Mouse (Mus musculus) c-Kit-positive CD71-positive TER-119-positive erythroid progenitor cells, embryonic 14.5 days (primary cell): ENCODE data around the gene Scrn3.
A peak's percentile ranks its signal among the peaks of the same experiment; 100 is the strongest.

Source experiments
- DNase-seq: peaks from one replicate; pipeline ENCODE4 v3.0.0-alpha.2; 2013; ENCODE audit warnings: low spot score

Scrn3 gene

DNA sequence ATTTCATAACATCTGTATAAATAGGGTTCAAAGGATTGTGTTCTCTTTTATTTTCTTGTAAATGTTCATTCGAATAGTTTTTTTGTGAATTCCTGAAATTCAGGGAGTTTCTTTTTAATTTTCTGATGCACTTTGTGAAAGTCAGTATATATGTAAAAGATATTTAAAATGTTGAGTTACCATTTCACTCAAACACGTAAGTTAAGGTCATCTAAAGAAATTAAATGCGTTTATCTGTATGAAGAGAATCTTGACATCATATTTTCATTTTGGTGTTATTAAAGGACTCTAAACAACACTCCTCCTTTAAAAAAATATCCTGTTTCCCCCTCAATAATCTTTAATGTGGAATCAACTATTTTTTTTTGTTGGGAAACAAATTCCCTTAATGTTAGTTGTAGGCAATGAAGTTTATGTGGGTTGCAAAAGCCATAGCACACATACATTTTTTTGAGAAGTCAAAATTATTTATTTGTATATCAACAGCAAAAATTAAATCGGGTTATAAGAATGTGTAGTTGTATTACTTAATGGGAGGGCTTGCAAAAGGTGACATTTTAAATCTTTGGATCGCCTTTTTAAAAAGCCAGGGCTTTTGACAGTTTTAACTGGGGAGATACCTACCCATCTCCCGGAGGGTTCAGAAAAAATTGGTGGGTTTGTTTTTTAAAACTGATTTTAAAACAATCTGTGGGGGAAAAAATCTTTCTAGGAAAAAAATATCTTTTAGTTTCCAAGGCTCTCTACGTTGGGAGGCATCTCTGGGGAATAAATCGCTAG is 37.0 kb upstream of the Scrn3 start:
- no peak for DNase-seq

DNA sequence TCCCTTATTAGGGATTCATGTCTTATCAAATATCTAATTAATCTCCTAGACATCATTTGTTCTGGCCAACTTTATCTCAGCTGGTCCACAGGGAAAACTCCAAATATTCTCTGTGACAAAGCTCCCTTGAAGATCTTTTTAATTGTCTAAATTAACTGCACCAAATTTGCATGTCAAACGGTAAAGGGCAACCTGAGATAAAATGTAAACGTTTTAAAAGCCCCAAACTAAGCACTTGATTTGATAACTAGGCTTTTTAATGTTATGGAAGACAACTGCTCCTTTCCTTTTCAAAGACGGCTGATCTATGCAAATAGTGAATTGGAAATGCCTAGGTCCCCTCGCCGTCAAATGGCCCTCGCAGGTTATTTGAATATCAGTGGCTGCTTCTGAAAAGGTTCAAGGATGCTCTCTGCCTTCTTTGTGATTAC is 36.2 kb upstream of the Scrn3 start:
- DNase-seq, result no peak

DNA sequence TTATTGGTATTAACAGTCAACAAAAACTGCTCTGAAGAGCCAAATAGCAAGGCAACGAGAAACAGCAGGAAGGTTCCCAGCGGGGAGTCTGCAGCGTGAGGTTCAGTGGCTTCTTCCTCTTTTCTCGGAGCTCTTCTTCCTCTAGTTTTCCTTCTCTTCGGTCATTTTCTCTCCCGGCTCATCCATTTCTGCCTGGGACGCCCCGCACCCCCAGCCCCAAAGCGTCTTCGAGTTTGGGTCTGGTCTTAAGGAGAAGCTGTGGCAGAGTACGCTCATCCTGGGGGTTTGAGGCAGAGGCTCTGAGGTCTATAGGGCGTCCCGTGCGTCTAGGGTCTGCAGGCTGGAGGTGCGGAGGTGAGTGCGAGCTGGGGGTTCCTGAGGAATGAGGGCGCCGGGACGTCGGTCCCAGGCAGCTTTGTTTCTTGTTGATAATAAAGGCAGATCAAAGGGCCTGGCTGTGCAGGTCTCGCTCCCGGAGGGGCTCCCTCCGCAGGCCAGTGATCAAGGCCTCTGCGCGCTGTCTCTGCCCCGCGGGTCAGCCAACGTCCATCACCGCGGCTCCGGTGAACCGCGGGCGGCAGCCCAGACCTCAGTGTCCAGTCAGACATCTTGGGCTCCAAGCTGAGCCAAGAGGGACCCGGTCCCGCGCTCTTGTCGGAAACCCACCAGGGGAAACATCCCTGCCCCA is 35.2 kb upstream of the Scrn3 start:
- no peak for DNase-seq

DNA sequence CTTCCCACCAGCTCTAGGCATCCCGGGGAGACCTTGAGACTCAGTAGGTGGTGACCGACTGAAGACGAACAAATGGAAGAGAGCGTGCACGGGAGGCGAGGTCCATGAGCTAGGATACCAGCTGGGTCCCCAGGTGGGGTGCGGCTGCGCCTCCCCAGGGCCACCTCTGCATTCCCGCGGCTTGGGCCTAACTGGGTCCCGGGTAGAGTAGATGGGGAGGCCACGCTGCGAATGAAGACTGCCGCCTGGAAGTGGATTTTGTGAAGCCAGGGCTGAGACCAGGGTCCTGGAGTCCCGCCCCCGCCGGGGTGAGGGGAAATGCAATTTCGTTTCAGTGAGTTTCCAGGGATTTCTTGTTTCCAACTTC is 34.7 kb upstream of the Scrn3 start:
- DNase-seq, result no peak

DNA sequence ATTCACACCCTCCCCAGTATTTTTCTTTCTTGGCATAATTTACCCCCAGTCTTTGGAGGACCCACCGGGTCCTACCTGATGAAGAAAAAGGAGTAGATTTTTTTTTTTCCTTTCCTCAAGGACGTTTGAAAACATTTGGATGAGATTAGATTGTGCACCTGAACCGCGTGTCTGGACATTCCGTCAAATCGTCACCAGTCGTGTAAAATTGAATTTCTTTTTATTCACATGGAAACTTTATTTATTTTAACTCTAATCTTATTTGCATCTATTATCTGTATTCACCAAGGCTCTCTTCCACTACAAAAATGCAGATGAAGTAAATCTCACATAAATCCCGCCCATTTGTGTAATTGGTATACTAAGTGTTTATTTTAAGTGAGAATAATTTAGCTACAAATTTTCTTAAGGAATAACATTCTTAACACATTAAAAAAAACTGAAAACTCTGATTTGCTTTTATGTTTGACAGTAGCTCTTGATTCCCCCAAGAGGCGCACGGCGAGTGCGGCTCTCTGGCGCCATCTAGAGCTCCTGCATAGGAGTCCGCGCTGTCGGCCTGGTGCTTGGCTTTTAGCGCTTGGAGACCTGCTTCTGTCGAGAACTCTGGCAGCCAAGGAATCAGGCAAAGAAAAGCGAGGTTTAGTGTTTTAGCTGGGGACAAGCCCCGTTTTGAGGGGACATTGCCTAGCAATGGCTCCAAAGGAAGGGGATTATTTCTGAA is 34.1 kb upstream of the Scrn3 start:
- DNase-seq, result peak; percentile 82

DNA sequence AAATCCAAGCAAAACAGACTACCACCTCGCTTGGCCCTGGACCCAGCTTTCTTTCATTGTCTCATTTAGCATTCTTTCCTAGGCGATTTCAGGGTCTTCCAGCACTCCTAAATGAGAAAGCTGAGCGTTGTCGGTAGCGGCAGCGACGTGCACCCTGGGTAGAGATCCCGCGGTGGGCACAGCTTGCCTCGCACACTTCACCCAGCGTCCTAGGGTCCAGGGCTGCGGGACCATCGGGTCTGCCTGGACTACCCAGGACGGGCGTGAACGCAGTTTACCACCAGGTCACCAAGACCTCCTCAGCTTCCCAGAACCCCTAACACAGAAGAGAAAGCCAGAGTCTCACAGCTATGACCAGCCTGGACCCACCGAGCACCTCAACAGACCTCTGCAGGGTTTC is 33.5 kb upstream of the Scrn3 start:
- DNase-seq, result no peak

DNA sequence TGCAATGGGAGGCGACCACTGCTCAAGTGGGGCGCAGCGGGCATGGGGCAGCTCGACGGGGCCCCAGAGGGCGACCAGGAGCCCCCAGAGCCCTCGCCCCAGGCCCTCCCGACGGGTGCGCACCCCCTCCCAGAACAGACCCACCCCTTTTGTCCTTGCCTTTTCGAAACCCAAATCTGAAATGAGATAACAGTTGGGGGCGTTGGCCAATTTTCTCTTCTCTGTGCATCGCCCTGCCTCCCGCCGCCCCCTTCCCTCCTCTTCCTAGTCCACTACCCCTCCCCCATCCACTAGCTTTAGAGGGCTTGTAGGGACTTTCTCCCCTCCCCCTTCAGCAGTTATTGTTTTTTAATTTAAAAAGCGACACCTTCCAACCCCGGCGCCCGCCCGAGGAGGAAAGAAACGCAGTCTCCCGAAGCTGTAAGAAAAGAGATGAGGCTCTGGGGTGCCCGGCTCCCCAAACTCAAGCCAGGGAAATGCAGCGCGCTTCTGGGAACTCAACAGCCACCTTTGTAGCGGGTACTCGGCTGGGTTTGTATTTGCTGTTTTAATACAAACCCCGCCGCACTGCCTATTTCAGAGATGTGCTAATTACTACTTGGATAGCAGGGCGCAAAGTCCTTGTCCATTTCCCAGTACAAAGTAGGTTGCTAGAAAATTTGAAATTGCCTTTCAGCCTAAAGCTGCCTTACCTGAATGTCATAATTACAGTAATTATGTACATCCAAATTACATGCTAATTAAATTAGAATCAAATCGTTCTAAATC is 32.9 kb upstream of the Scrn3 start:
- DNase-seq, result no peak

DNA sequence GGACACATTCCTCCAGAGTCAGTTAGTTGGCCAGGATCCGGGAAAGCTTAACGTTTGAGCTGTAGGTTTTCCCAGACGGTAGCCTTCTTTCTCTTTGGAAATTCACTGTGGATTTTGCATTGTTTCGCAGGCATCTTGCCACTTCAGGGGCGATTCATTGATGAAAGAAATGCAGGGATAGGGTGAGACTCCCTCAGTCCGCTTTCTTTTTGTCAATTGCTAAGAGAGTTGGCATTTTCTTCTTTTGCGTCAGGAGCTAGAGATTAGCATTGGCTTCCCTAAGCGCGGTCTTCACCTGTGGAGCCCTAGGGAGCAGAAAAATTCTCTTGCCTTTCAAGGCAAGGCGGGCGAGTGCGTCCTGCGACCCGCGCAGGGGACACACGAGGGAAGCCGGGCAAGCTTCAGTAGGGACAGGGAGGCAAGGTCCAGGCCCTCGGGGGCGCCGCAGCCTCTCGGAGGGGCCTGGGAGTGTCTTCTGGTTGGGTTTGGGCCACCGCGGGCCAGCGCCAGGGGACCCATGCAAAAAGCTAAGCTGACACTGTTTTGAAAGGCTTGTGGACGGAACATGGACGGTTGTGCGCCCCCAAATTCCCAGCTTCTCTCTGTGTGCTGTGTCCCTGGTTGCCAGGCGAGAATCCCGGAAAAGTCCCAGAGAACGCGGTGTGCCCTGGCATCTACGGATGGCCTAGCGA is 31.9 kb upstream of the Scrn3 start:
- DNase-seq, result no peak

DNA sequence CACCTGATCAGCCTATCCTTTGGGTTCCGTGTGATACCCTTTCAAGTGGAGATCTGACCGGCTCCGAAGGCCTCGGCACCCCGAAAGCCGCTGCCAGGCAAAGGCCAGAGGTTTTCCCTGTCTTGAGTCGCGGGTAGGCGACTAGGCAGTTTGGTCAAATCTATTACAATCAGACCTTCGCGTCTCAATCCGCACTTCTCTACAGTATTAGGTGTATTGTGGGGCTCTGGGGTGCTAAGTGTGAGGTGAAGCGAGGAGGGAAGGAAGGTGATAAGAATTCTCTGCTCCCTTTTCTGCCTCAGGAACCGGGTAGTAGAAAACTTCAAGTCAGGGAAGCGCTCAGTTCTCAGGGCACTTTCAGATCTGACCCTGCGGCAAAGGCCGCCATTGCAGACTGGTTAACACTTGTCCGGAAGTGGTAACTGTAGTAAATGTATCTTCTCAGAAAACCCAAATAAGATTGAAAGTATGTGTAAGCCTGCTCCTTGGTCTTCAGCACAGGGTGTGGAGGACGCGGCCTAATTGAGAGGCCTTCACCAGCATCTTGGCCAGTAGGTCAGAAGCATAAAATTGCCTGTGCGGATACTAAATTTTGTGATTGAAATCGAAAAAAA is 31.2 kb upstream of the Scrn3 start:
- no peak for DNase-seq

DNA sequence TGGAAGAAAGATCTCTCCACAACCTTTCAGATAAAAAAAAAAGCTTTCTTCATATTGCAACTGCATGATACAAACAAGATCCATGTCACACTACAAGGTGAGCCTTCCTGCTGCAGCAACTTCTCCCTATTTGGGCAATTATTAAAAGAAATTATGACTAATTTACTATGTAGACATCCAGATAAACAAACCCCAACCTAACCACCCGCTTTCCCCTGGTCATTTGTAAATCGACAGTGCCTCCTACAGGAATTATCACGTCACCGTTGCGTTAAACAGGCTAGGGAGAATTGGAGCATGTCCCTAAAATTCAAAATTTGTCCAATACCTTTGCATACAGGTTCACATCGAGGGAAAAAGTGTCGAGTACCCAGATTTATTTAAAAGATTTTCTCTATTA is 30.7 kb upstream of the Scrn3 start:
- no peak for DNase-seq

DNA sequence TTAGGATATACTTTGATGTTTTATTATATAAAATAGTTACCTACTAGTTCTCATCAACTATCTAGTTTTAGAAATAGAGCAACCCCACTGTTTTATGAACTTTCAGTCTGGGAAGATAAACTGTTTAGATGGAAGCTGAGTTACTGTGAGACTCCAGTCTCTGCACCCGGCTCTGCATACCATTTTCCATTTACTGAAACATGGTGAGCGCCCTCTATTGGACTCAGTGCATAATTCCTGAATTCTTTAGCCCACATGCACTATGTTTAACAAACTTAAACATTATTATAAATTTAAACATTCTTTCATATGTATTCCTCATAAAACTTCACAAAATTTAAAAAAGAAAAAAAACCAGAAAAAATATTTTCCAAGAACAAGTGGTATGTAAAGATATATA is 26.8 kb upstream of the Scrn3 start:
- no peak for DNase-seq

DNA sequence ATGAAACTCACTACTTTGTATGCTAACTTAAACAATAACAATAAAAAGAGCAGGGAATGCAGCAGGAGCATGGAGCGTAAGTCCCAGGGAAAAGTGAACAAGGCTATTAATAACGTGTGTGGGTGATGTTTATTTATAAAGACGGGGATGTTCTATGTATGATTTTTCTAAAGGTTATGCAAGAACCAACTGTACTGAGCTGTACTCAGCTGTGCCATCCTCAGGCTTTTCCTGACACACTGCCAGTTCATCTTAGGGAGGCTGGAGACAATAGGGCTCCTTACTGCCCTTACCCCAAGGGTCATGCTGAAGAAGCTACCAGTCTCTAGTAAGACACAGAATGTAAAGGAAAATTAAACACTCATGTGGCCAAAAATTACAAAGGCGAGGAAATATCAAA is 21.3 kb upstream of the Scrn3 start:
- DNase-seq, result no peak

DNA sequence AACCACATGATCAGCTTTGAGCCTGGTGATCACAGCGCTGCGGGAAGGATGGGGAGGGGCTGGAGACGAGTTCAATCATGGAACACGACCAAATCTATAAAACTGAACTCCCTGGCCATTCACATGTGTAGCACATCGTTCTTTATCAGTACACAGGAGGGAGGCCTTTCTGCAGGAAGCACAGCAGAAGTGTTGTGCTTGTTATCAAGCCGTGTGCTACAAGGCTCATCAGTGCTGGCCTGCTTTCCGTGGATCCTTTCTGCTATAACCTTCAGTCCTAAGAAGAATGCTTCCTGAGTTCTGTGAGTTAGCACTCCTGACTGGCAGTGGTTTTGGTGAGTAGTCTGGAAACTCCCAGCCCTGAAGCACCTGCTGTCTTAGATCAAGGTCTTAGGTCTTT is 17.4 kb upstream of the Scrn3 start:
- DNase-seq, result no peak

DNA sequence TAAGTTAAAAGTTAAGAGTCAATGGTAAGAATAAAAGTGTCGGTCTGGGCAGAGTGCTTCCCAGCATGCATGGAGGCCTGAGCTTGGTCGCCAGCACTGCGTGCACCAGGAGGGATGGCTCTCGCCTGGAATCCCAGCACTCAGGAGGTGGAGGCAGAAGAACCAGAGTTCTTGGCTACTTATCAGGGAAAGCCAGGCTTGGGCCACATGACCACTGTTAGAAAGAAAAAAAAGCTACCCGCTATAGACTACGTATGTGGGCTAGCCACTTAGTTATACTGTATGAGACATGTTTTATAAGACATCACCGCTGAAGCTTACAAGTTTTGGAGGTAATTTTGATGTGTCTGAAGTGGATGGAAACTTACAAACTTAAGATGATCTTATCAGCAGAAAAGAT is 14.2 kb upstream of the Scrn3 start:
- no peak for DNase-seq

DNA sequence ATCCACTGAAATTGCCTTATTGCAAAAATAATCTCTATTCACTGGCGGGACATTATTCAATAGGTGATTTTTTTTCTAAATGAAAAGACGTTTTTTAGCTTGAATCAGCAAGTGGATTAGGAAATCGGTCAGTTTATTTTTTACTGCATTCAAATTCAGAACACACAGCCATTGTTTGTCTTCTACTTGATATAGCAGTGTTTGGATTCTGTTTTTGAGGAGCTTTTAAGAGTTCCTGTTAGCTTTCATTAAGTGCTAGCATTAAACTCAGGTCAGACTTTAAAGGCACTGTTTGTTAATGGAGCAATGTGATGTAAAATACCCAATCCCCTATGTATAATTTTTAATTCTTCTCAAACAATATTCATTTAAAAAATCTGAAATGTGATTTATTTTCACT is 13.6 kb upstream of the Scrn3 start:
- DNase-seq, result no peak

DNA sequence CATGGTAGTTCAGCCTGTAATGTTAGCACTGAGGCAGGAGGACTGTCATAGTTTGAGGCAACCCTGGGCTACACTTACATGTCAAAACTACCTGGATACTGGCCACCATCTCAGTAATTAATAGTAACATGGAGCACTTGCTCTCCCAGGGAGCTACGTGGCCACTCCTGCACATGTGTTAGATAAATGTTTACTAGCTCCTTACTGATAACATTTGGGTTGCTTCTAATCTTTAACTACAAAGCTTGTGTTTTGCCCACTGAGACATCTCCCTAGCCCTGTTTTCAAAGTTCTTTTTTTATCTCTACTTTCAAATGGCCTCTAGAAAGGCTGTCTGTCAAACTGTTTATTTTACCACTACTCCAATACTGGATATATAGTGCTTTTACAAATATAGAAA is 10.4 kb upstream of the Scrn3 start:
- peak; percentile 43 for DNase-seq

DNA sequence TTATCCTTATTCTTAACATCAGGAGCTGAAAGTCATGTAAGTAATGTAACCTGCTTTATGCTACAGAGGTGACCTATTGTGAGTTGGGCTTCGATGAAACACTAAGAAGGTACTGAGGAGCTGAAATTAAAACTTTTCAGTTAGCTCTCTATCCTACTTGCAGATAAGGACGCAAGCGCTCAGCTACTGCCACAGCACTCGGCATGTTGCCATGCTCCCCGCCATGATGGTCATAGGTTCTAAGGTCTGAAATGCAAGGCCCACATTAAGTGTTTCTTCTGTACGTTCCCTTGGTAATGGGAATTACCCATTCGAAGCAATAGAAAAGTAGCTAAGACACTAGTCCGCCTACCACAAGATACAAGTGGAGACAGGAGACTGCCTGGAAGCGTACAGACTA is 9.7 kb upstream of the Scrn3 start:
- no peak for DNase-seq

DNA sequence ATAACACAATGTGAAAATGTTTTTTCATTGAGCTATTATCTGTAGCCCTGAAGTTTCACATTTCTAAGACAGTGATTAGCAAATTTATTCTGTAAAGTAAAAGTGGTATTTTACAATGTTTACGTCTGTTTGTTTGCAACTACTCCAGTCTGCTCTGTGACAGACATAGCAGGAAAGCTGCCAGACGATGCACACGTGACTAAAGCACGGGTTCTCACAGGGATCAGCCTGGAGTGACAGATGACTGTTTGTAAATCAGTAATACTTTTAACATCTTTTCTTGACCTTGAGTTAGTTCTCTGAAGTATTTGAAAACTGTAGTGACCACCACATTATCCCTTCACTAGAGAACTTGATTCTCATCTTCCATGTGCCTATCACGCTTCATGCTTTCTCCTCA is 7.9 kb upstream of the Scrn3 start:
- no peak for DNase-seq

DNA sequence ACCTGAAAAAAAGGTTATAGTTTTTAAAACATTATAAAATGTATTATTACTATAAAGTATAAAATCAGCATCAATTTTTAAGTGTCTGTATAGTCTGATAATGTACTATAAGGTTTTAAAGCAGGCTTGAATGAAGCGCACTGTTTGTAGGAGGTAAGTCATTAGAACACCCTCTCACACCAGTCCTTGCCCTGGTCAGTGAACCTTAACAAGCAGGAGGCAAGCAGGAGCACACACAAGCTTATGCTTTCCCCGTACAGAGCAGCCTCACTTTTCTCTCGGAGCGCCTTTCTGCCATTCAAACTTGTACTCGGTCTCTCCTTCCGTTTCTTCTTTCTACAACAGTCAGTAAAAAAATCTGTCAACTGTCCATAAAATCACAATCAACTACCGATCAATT is 6.4 kb upstream of the Scrn3 start:
- DNase-seq, result no peak

DNA sequence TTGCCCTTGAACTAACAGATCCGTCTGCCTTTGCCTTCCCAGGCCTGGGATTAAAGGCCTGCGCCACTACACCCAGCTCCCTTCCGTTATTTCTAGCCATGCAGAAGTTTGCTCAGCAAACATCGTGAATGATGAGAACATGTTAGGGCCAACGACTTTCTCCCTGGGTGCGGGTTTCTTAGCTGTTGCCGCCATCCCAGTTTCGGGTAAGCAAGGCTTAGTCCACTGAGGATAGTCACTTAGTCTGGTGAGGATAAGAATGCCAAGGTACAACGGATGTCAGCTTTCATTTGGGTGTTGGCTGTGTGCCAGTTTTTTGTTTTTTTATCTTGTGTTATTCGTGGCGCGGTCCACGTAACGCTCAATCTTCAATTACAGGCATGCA is 708 bp downstream of the Scrn3 start:
- peak; percentile 83 for DNase-seq

DNA sequence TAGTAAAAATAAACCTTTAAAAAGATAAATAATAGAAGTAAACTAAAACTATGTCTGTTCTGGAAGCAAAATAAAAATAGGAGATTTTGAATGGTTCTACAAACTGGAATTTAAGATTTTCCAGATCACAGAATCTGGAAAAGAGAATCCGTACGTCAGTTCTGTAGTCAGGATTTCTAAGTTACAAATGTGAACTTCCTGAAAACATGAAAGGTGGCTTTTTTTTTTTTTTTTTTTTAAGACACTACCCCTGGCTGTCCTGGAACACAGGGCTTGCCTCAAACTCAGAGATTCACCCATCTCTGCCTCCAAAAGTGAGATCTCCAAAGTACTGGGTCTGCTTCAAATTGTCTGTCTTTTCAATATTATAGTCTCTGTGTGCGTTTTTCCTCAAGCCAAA is 1.9 kb downstream of the Scrn3 start:
- DNase-seq, result no peak

DNA sequence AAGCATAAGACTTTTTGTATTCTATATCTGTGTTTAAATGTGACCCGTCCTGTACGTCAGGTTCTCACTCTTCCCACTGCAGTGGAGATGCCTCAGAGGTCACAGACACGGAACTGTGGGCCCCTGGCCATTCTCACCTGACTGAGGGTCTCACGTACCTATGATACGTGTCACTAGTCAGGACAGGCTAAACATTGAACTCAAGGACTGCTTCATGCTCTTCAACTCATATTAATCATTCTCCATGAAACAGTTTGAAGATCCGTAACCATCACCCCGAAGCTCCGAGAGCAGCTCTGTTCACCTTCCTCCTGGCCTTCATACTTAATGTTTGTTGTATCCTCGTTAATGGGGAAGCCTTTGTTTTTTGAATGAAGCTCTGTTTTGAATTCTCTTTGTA is 5.0 kb downstream of the Scrn3 start:
- no peak for DNase-seq
